Mouse (Mus musculus): ENCODE measurements around the gene Eps8l1.

GRCm38 (mm10) chr7:4503100-4503499 is 42.6 kb downstream of the Eps8l1 start:
- TF ChIP-seq POLR2A (IDR thresholded peaks at IDR 0.05; ENCODE audit: low read depth, low read length) = no peak
- no peak for TF ChIP-seq CTCF (IDR thresholded peaks at IDR 0.05; ENCODE audit: borderline replicate concordance, insufficient read depth, low read length)

Measured in embryonic fibroblast, embryonic 13.5 days (primary cell).